Mouse (Mus musculus) cortical plate, adult 2 months (tissue): ENCODE results near the gene Clcnka.

ENCODE experiments used
- CTCF ChIP-seq: fragments of 200-500 bp; IDR thresholded peaks from 2 replicates; pipeline ENCODE4 v1.5.1; 2011; ENCODE audit warnings: mild to moderate bottlenecking, control low read depth, low read length; ENCODE audit not compliant: insufficient read depth; ENCODE audit errors: extremely low read depth
- POLR2A ChIP-seq: fragments of 200-500 bp; IDR thresholded peaks from 2 replicates; pipeline ENCODE4 v1.6.1; 2011; ENCODE audit warnings: mild to moderate bottlenecking, low read length, control low read depth; ENCODE audit not compliant: insufficient read depth; ENCODE audit errors: extremely low read depth

GRCm38 (mm10) chr4:141406516-141407299 is 8.2 kb upstream of the Clcnka start:
- TF ChIP-seq CTCF (peak; percentile 46), POLR2A (no peak)
